Mouse (Mus musculus) embryonic stem cell, embryonic (primary cell): ENCODE results near the gene Chaf1a.

Experiments used
- CTCF ChIA-PET, 4 experiments: fragments of 300-600 bp in 2 of 4; fragments of 350-600 bp in 2 of 4; sonication (Branson Sonifier 250); formaldehyde crosslinking; loops; one replicate each; lab custom pipeline; 2022; ENCODE audit warnings: inconsistent platforms in 2 of 4; lab: Charles Lee
- POLR2A ChIA-PET, 4 experiments: fragments of 300-600 bp in 2 of 4; fragments of 350-600 bp in 2 of 4; sonication (Branson Sonifier 250); formaldehyde crosslinking; loops; one replicate each; lab custom pipeline; 2022; ENCODE audit warnings: antibody characterized with exemption in 4 of 4, inconsistent platforms in 1 of 4; lab: Charles Lee

Gene Chaf1a

DNA sequence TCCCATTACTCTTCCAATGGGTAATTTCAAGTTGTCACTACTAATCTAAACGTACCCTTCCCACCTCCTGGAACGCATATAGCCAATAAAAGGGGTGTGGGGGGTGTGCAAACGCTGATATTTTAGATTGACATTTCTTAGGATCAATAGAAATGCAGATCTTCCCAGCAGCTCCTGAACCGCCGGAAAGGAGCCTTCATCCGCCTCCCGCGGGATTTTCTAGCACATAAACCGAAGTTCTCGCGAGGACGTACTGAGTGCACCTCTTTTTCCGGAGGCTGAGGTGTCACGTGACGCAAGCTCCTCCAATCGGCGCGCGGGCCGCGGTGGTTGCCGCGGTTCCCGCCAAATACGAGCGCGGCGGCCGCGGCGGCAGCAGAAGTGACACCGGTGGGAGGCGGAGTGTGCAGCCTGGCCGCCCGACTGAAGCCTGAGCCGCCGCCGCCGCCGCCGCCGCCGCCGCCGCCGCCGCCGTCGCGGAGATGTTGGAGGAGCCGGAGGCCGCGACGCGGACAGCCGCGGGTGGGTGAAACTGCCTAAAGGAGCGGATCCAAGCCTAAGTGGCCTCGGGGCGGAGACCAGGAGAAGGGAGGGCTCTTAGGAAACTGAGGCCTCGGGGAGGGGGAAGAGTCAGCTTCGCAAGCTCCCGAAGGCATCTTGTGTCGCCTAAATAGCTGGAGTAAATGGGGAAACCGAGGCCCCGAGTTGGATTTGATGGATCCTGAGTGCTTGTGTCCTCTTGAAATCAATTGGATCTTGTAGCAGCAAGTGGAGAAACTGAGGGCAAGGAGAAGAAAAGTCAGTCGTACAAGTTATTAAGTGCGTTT is at the start of gene Chaf1a:
Chaf1a (plus strand) TSS at position 410 of the 827 bp plus-strand sequence.
- ChIA-PET CTCF (interaction anchor here (0.6 to 1.9 kb wide), 16 partner anchors 9 to 301 kb away, joined by 3 to 8 read pairs (median 4); partner anchors contain the start of genes Hdgfl2 (in 1 of the 4), Ubxn6 (in 1 of the 4) and Yju2 (in 1 of the 4)), POLR2A (interaction anchor here (0.6 to 12.6 kb wide), 116 partner anchors 8 to 1026 kb away, joined by 3 to 335 read pairs (median 4); partner anchors contain the start of genes Hdgfl2 (in 3 of the 4), Ubxn6 (in 3 of the 4), Yju2 (in 3 of the 4) and Dpp9 (in 2 of the 4))

DNA sequence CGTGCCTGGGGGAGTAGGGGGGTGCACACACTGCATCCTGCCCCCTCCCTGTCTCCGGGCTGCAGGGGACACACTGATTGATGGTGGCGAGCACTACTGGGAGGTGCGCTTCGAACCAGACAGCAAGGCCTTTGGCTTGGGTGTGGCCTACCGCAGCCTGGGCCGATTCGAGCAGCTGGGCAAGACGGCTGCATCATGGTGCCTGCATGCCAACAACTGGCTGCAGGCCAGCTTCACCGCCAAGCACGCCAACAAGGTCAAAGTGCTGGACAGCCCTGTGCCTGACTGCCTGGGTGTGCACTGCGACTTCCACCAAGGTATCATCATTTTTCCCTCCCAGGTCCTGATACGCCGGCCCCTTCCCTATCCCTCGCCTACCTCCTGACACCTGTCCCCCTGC is 44.2 kb upstream of the Chaf1a start:
- ChIA-PET POLR2A (interaction anchor here in 2 of 4 experiments (0.9 to 2.3 kb wide), 10 partner anchors 13 to 83 kb away, joined by 3 to 16 read pairs (median 3); partner anchors contain the start of genes Hdgfl2 (in 1 of the 2), Sh3gl1 (in 1 of the 2) and Yju2 (in 1 of the 2)), CTCF (interaction anchor here (0.5 to 2.1 kb wide), 9 partner anchors 15 to 337 kb away, joined by 3 to 11 read pairs (median 4); no protein-coding TSS in a partner anchor)

DNA sequence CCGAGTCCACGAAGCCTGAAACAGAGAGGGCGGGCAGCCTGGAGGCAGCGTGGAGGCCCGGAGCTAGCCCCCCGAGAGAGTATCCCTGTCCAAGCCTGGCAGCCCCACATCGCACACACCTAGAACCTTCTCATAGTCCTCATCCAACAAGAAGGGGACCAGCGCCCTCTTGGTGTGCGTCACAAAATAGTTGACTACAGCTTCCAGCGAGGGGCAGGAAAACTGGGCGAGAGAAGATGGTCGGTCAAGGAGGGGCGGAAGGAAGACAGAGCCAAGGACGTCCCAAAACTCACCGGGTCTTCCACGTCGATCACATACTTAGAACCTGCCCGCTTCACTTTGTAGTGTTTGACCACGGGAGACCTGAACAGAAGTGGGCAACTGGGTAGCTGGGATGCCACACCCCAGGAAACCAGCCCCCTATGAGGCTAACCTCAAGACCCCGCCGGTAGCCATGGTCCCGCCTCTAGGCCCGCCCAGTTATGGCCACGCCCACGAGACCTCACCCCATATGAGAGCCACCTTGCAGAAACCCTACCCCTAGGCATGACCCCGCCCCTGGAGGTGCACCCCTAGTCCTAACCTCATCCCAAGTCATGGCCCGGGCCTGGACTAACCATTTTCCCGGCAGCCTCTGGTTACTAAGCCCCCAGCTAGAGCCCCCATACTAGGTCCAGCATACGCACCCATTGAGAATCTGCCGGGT is 40.3 kb upstream of the Chaf1a start:
- POLR2A ChIA-PET: interaction anchor here in 3 of 4 experiments (0.6 to 3.2 kb wide), 10 partner anchors 9 to 226 kb away, joined by 3 to 21 read pairs (median 3); partner anchors contain the start of genes Chaf1a (in 1 of the 3), Fsd1 (in 1 of the 3) and Yju2 (in 1 of the 3)
- CTCF ChIA-PET: interaction anchor here in 2 of 4 experiments (0.6 to 2.7 kb wide), 8 partner anchors 9 to 265 kb away, joined by 3 to 10 read pairs (median 4); no protein-coding TSS in a partner anchor

GRCm38 (mm10) chr17:56003000-56003399 is 37.2 kb upstream of the Chaf1a start:
- ChIA-PET POLR2A (interaction anchor here in 1 of 4 experiments (0.7 kb wide), 1 partner anchor 40 kb away, joined by 3 read pairs; no protein-coding TSS in a partner anchor), CTCF (no interaction called here)

DNA sequence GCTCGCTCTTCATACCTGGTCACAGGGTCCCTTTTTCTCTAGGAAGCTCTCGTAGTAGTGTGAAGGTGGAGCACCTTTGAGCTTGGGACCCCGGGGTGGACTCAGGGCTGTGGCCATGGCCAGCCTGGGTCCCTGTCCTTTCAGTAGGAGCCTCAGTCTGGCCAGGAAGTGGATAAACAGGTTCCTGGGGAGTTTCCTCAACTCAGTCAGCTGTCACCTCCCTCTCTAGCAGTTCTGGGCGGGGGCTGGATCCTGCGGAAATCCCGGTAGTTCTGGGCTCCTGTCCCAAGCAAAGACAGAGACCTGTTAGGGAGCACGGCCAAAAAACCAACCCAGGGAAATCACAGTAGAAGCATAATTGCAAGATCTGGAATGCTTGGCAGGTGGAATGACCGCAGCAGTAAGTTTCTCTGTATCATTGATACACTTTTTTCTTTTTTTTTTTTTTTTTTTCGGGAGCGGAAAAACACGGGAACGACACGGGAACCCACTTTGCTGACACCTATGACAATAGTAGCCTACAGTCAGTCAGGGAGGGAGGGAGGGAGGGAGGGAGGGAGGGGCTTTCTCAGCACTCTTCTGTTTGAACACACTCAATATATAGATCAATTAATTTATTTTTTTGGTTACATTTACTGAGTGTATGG is 34.7 kb upstream of the Chaf1a start, which contains the start of the genes Stap2 and Mpnd:
Stap2 (minus strand) TSS at position 170 of the 647 bp plus-strand sequence.
Mpnd (plus strand) TSS at position 297 of the 647 bp plus-strand sequence.
- POLR2A ChIA-PET: interaction anchor here in 3 of 4 experiments (0.6 to 1.4 kb wide), 6 partner anchors 35 to 71 kb away, joined by 3 to 7 read pairs (median 4); partner anchors contain the start of genes Yju2 (in 2 of the 3), Chaf1a (in 1 of the 3) and Ubxn6 (in 1 of the 3)
- CTCF ChIA-PET: interaction anchor here (0.6 to 2.6 kb wide), 4 partner anchors 29 to 1133 kb away, joined by 3 to 8 read pairs (median 3); no protein-coding TSS in a partner anchor

- POLR2A ChIA-PET: interaction anchor here in 3 of 4 experiments (0.7 to 5.3 kb wide), 19 partner anchors 11 to 283 kb away, joined by 3 to 97 read pairs (median 18); partner anchors contain the start of genes Chaf1a (in 2 of the 3), Hdgfl2 (in 2 of the 3), Sh3gl1 (in 2 of the 3) and Fsd1 (in 1 of the 3)
- CTCF ChIA-PET: interaction anchor here in 3 of 4 experiments (0.5 to 4.2 kb wide), 9 partner anchors 11 to 249 kb away, joined by 3 to 43 read pairs (median 26); partner anchors contain the start of gene Sh3gl1 (in 1 of the 3)
Observed at GRCm38 (mm10) chr17:56006956-56007355, 33.3 kb upstream of the Chaf1a start.

GRCm38 (mm10) chr17:56007444-56008355 is 32.5 kb upstream of the Chaf1a start:
- ChIA-PET POLR2A (interaction anchor here (0.6 to 5.3 kb wide), 63 partner anchors 7 to 539 kb away, joined by 3 to 97 read pairs (median 5); partner anchors contain the start of genes Yju2 (in 4 of the 4), Hdgfl2 (in 3 of the 4), Chaf1a (in 2 of the 4) and Sh3gl1 (in 2 of the 4)), CTCF (interaction anchor here (0.5 to 4.2 kb wide), 26 partner anchors 8 to 343 kb away, joined by 3 to 43 read pairs (median 6); partner anchors contain the start of genes Sh3gl1 (in 4 of the 4), Hdgfl2 (in 1 of the 4), Kdm4b (in 1 of the 4) and Yju2 (in 1 of the 4))

- ChIA-PET POLR2A (interaction anchor here (0.6 to 5.3 kb wide), 78 partner anchors 8 to 538 kb away, joined by 3 to 97 read pairs (median 5); partner anchors contain the start of genes Sh3gl1 (in 4 of the 4), Yju2 (in 4 of the 4), Hdgfl2 (in 3 of the 4) and Chaf1a (in 2 of the 4)), CTCF (interaction anchor here (0.6 to 4.2 kb wide), 41 partner anchors 8 to 342 kb away, joined by 3 to 43 read pairs (median 4); partner anchors contain the start of genes Sh3gl1 (in 4 of the 4), Chaf1a (in 1 of the 4), Hdgfl2 (in 1 of the 4) and Kdm4b (in 1 of the 4))
Observed at GRCm38 (mm10) chr17:56008356-56009087, 31.7 kb upstream of the Chaf1a start.

DNA sequence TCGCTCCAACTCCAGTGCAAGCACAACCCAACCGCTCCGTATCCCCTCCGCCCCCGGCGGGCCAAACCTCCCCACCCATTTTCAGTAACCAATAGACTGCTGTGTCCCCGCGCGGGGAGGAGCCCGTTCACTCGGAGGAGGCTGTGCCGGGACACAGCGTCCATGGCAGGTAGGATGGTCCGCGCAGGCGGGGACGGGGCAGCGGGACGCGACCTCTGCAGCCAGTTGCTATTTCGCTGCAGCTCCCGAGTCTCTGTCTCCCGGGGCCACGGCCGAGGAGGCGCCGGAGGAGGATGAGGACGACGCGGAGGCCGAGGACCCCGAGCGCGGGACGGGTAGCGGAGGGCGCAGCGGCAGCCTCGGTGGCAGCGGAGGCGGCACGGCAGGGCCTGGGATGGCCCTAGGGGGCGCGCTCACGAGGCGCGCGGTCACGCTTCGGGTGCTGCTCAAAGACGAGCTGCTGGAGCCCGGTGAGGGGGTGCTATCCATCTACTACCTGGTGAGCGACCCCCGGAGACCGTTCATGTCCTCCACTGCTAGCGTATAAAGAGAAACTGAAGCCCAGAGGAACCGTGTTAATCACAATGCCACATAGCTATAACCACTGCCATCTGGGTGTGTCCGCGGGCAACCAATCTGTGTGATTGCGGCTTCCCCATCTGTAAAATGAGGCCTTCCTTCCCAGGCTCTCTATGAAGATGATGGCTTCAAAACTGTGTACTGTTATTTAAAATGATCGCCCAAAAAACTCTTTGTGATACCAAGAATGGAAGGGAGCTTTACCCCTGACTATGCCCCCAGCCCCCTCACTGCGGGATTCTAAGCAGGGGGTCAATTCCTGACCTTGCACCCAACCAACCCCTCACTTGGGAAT is 30.9 kb upstream of the Chaf1a start:
- ChIA-PET POLR2A (interaction anchor here (0.6 to 5.3 kb wide), 81 partner anchors 8 to 602 kb away, joined by 3 to 97 read pairs (median 5); partner anchors contain the start of genes Sh3gl1 (in 4 of the 4), Chaf1a (in 3 of the 4), Hdgfl2 (in 3 of the 4) and Yju2 (in 3 of the 4)), CTCF (interaction anchor here (0.5 to 4.2 kb wide), 65 partner anchors 8 to 525 kb away, joined by 3 to 43 read pairs (median 4); partner anchors contain the start of genes Sh3gl1 (in 4 of the 4), Chaf1a (in 1 of the 4), Dpp9 (in 1 of the 4) and Ebi3 (in 1 of the 4))

GRCm38 (mm10) chr17:56009962-56010240 is 30.3 kb upstream of the Chaf1a start:
- ChIA-PET POLR2A (interaction anchor here (0.6 to 5.3 kb wide), 55 partner anchors 8 to 602 kb away, joined by 3 to 97 read pairs (median 9); partner anchors contain the start of genes Sh3gl1 (in 4 of the 4), Chaf1a (in 3 of the 4), Hdgfl2 (in 3 of the 4) and Yju2 (in 3 of the 4)), CTCF (interaction anchor here (0.5 to 4.2 kb wide), 54 partner anchors 8 to 526 kb away, joined by 3 to 43 read pairs (median 4); partner anchors contain the start of genes Sh3gl1 (in 3 of the 4), Chaf1a (in 1 of the 4), Dpp9 (in 1 of the 4) and Ebi3 (in 1 of the 4))

DNA sequence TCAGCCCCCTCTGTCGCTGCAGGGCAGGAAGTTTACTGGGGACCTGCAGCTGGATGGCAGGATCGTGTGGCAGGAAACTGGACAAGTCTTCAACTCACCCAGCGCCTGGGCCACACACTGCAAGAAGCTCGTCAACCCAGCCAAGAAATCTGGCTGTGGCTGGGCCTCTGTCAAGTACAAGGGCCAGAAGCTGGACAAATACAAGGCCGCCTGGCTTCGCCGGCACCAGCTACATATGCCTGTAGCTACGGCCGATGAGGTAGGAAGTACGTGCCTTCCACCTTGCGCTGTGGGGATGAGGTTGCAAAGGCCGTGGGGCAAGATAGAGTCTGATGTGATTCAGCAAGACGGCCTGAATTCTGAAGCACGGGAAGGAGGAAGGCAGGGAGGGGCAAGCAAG is 30.0 kb upstream of the Chaf1a start:
- CTCF ChIA-PET: interaction anchor here (0.6 to 4.2 kb wide), 52 partner anchors 8 to 526 kb away, joined by 3 to 43 read pairs (median 4); partner anchors contain the start of genes Sh3gl1 (in 3 of the 4), Chaf1a (in 2 of the 4), Dpp9 (in 1 of the 4) and Ebi3 (in 1 of the 4)

GRCm38 (mm10) chr17:56010681-56011080 is 29.6 kb upstream of the Chaf1a start:
- ChIA-PET CTCF (interaction anchor here (0.6 to 4.2 kb wide), 43 partner anchors 8 to 1336 kb away, joined by 3 to 43 read pairs (median 4); partner anchors contain the start of genes Sh3gl1 (in 3 of the 4), Ebi3 (in 2 of the 4), Chaf1a (in 1 of the 4) and Fsd1 (in 1 of the 4)), POLR2A (interaction anchor here in 3 of 4 experiments (0.6 to 5.3 kb wide), 30 partner anchors 7 to 1096 kb away, joined by 3 to 97 read pairs (median 15); partner anchors contain the start of genes Chaf1a (in 2 of the 3), Sh3gl1 (in 2 of the 3), Hdgfl2 (in 1 of the 3) and Kdm4b (in 1 of the 3))

More for the DNA sequence above, 30.0 kb upstream of the Chaf1a start:
- POLR2A ChIA-PET: interaction anchor here (0.7 to 5.3 kb wide), 41 partner anchors 8 to 601 kb away, joined by 3 to 97 read pairs (median 13); partner anchors contain the start of genes Chaf1a (in 3 of the 4), Sh3gl1 (in 3 of the 4), Hdgfl2 (in 2 of the 4) and Ubxn6 (in 2 of the 4)
